Mouse (Mus musculus) fat pad, adult 2 months (tissue): ENCODE measurements around the gene Pik3r6.

ENCODE experiments used
- DNase-seq: peaks from one replicate; pipeline ENCODE4 v3.0.0-alpha.2; 2011; ENCODE audit warnings: low read depth, low spot score; ENCODE audit errors: extremely low read depth

The Pik3r6 gene

GRCm38 (mm10) chr11:68502902-68503629 is at the start of gene Pik3r6:
TSS of gene Pik3r6 (plus strand) at chr11:68503019.
- no peak for DNase-seq

- no peak for DNase-seq
These were observed 49.5 kb upstream of the Pik3r6 start for GRCm38 (mm10) chr11:68453301-68453700.

GRCm38 (mm10) chr11:68458086-68458485 is 44.7 kb upstream of the Pik3r6 start:
- peak; percentile 46 for DNase-seq

- no peak for DNase-seq
These were observed 43.8 kb upstream of the Pik3r6 start for GRCm38 (mm10) chr11:68459021-68459420.

GRCm38 (mm10) chr11:68459486-68459885 is 43.3 kb upstream of the Pik3r6 start:
- peak; percentile 62 for DNase-seq

- DNase-seq, result no peak
These were observed 40.1 kb upstream of the Pik3r6 start for GRCm38 (mm10) chr11:68462716-68463115.

- DNase-seq, result no peak
These were observed 38.6 kb upstream of the Pik3r6 start for GRCm38 (mm10) chr11:68464260-68464659.

GRCm38 (mm10) chr11:68465090-68465489 is 37.7 kb upstream of the Pik3r6 start:
- DNase-seq, result no peak

GRCm38 (mm10) chr11:68467441-68467840 is 35.4 kb upstream of the Pik3r6 start:
- DNase-seq, result no peak

- no peak for DNase-seq
These were observed 34.7 kb upstream of the Pik3r6 start for GRCm38 (mm10) chr11:68467962-68468612.

- no peak for DNase-seq
These were observed 33.9 kb upstream of the Pik3r6 start for GRCm38 (mm10) chr11:68468886-68469285.

- DNase-seq, result no peak
These were observed 30.5 kb upstream of the Pik3r6 start for GRCm38 (mm10) chr11:68472162-68472849.

GRCm38 (mm10) chr11:68474600-68474999 is 28.2 kb upstream of the Pik3r6 start:
- DNase-seq, result no peak

- no peak for DNase-seq
These were observed 27.1 kb upstream of the Pik3r6 start for GRCm38 (mm10) chr11:68475676-68476075.

- no peak for DNase-seq
These were observed 25.2 kb upstream of the Pik3r6 start for GRCm38 (mm10) chr11:68477661-68478060.

GRCm38 (mm10) chr11:68478574-68478981 is 24.2 kb upstream of the Pik3r6 start:
- DNase-seq, result no peak

- DNase-seq, result no peak
These were observed 22.2 kb upstream of the Pik3r6 start for GRCm38 (mm10) chr11:68480660-68481059.

GRCm38 (mm10) chr11:68482001-68482400 is 20.8 kb upstream of the Pik3r6 start:
- DNase-seq, result no peak

GRCm38 (mm10) chr11:68483213-68483612 is 19.6 kb upstream of the Pik3r6 start:
- no peak for DNase-seq

GRCm38 (mm10) chr11:68484431-68484830 is 18.4 kb upstream of the Pik3r6 start:
- no peak for DNase-seq

GRCm38 (mm10) chr11:68485206-68485942 is 17.4 kb upstream of the Pik3r6 start:
- DNase-seq, result no peak
